Comparison of ENCODE assay signal across 1 mouse cellular context in the genomic region with DNA sequence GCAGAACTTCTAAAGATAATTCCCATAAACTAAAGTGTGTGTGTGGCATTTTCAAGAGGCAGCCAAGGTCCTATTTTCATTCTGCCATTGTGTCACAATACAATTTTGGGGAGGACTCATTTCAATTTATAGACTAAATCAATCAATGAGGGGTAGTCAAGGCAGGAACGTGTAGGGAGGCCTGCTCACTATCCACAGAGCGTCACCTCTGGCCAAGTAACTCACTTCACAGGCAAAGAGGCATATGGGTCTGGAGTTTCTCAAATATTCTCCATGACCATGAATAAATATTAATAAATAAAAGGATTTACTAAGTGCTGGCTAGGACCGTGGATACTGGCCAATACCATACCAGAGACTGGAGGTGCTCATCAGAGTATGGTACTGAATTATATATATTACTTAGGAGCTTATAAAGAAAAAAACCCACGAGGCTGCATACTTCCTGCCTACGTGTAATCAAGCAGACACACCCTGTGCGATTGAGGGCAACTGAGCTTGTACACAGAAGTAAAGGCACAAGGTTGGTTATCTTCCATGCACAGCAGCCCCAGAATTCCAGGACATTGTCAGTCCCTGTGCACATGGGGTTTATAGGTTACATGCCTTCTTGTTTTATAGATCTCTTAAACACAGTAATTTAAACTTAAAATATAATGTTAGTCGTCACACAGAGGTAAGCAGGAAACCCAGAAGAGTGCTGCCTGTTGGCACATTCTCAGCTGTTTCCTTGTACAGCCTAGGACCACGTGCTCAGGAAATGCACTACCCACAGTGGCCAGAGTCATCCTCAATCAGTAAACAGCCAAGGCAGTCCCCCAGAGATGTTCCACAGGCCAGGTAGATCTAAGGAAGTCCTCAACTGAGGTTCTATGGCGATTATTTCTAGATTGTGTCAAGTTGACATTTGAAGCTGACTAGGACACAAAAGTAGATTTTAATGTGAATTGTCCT.
A peak's percentile ranks its signal among the peaks of the same experiment; 100 is the strongest.
TF ChIP-seq lines count a peak whose summit lies in the region.

No protein-coding gene starts in this region.

TF ChIP-seq in MEL, 35 proteins besides CTCF, POLR2A, EP300 and RAD21 (continued from another document):
- TF ChIP-seq TAL1 (IDR thresholded peaks at IDR 0.05; ENCODE audit: low read length) (peak; percentile 93), ZNF384 (IDR thresholded peaks at IDR 0.05; ENCODE audit: low read depth, low read length) (peak; percentile 80)
